Comparison of ENCODE assay signal across 8 mouse cellular contexts in the genomic region with DNA sequence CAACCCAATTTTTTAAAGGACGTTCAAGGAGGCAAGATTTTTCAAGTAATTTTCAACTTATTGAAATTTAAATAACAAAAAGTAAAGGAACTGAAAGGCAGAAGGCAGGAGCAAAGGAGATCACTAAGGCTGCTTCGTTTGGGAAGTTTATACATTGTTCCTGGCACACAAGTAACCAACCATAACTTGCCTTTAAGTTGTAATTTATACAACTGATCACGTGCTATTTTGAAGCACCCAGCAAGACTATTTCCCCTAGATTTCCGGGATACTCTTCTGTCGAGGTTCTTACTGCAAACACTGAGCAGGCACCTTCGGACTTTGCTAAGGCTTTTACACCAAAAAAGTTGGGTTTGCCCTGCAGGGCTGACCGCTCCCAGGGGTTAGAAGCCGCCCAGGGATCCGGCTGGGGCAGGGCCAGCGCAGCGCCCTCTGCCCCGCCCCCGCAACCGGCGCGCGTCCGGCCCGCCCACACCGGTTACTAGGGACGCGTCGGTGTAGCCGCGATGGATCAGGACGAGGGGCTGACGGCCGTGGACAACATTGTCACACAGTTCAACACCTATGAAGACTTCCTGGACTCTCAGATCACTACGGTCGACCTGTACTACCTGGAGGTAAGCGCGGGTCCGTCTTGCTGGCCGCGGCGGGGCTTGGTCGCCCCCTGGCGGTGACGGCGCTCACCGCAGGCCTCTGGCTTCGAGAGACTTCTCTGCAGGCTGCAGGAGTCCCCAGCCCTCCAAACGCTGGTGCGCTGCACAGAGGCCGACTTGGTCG. TPM values are rescaled to one million over a fixed set of nuclear protein-coding genes. Genes with fewer than 3 reads are reported as not detected.
DNase-seq lines count a peak whose midpoint lies in the region; ATAC-seq lines count a peak whose summit lies in the region.

A gene (plus strand): TSS at position 457 of the 777 bp plus-strand sequence.

- WGBS in heart, embryonic 14.5 days: 1% methylated on average over 46 of the region's 46 CpGs
- 1% methylated on average over 46 of the region's 46 CpGs for WGBS in liver, embryonic 11.5 days
- WGBS in stomach, embryonic 14.5 days: 1% methylated on average over 46 of the region's 46 CpGs

- peak; percentile 40 for DNase-seq in 416B (ENCODE audit: low read depth)
- DNase-seq in brain, adult 2 months (ENCODE audit: low read depth, low spot score): peak; percentile 77
- peak; percentile 14 for DNase-seq in fibroblast of lung, adult 2 months (ENCODE audit: low read depth)
- peak; percentile 91 for DNase-seq in kidney, postnatal 10 days
- DNase-seq in liver, embryonic 11.5 days (ENCODE audit: low spot score): peak; percentile 82
- peak; percentile 54 to 69 for DNase-seq in natural killer cell, adult 2 months (ENCODE audit: low spot score in 2 of 2)

- no peaks in the 10 kb centered on the region for H3K4me1 ChIP-seq in heart, embryonic 14.5 days (ENCODE audit: control insufficient read depth in 2 of 2, insufficient read depth in 2 of 2, low read length in 2 of 2)
- no peaks in the 10 kb centered on the region for H3K4me1 ChIP-seq in liver, embryonic 11.5 days (replicated peaks; ENCODE audit: control insufficient read depth, insufficient read depth, low read length)
- no peaks in the 10 kb centered on the region for H3K4me1 ChIP-seq in stomach, embryonic 14.5 days (ENCODE audit: control insufficient read depth, insufficient read depth, low read length)

- peak within 1 kb of the TSS; percentile 53 to 76 for H3K4me3 ChIP-seq in heart, embryonic 14.5 days (ENCODE audit: control insufficient read depth in 1 of 2, insufficient read depth in 1 of 2, low read depth in 1 of 2, low read length in 2 of 2)
- H3K4me3 ChIP-seq in liver, embryonic 11.5 days (ENCODE audit: low read depth, low read length): peak within 1 kb of the TSS; percentile 60
- H3K4me3 ChIP-seq in stomach, embryonic 14.5 days (ENCODE audit: low read depth, low read length): peak within 1 kb of the TSS; percentile 58

- H3K27ac ChIP-seq in heart, embryonic 14.5 days (replicated peaks in 1 of 2; ENCODE audit: control insufficient read depth in 1 of 2, insufficient read depth in 1 of 2, low read depth in 2 of 2, low read length in 2 of 2): no peak within 1 kb of the TSS
- H3K27ac ChIP-seq in liver, embryonic 11.5 days (ENCODE audit: low read depth, low read length): no peak within 1 kb of the TSS
- no peak within 1 kb of the TSS for H3K27ac ChIP-seq in stomach, embryonic 14.5 days (ENCODE audit: low read length)

- peak within 1 kb of the TSS; percentile 57; the same call in 1 of the 2 replicates for H3K9ac ChIP-seq in heart, embryonic 14.5 days (ENCODE audit: low read length)
- no peak within 1 kb of the TSS for H3K9ac ChIP-seq in liver, embryonic 11.5 days (ENCODE audit: low read depth, low read length)
- H3K9ac ChIP-seq in stomach, embryonic 14.5 days (replicated peaks; ENCODE audit: low read depth, low read length): peak within 1 kb of the TSS; percentile 25; the same call in 1 of the 2 replicates

- H3K27me3 ChIP-seq in heart, embryonic 14.5 days (ENCODE audit: control insufficient read depth, insufficient read depth, low read length): no peaks in the 10 kb centered on the region; the same call in 1 of the 2 replicates
- H3K27me3 ChIP-seq in liver, embryonic 11.5 days (replicated peaks; ENCODE audit: control insufficient read depth, insufficient read depth, low read length): no peaks in the 10 kb centered on the region
- H3K27me3 ChIP-seq in stomach, embryonic 14.5 days (ENCODE audit: control insufficient read depth, insufficient read depth, low read length): no peaks in the 10 kb centered on the region

- H3K36me3 ChIP-seq in heart, embryonic 14.5 days (ENCODE audit: control insufficient read depth, insufficient read depth, low read length): no peaks in the 10 kb centered on the region
- H3K36me3 ChIP-seq in liver, embryonic 11.5 days (ENCODE audit: control insufficient read depth, insufficient read depth, low read length): no peaks in the 10 kb centered on the region
- H3K36me3 ChIP-seq in stomach, embryonic 14.5 days (ENCODE audit: control insufficient read depth, insufficient read depth, low read length): no peaks in the 10 kb centered on the region

- peak; percentile 87 for ATAC-seq in heart, embryonic 14.5 days (ENCODE audit: insufficient number of reproducible peaks, insufficient read depth, low FRiP score, low read depth)
- peak; percentile 96 for ATAC-seq in liver, embryonic 11.5 days (replicated peaks; ENCODE audit: low FRiP score)
- peak; percentile 95 for ATAC-seq in stomach, embryonic 14.5 days (ENCODE audit: insufficient number of reproducible peaks, insufficient read depth, low FRiP score, low read depth)

- H3K9me3 ChIP-seq in heart, embryonic 14.5 days (ENCODE audit: control insufficient read depth, low read length): no peaks in the 10 kb centered on the region
- H3K9me3 ChIP-seq in liver, embryonic 11.5 days (ENCODE audit: control insufficient read depth, low read length): no peaks in the 10 kb centered on the region
- H3K9me3 ChIP-seq in stomach, embryonic 14.5 days (ENCODE audit: control insufficient read depth, low read depth, low read length): no peaks in the 10 kb centered on the region

- H3K4me2 ChIP-seq in heart, embryonic 14.5 days (ENCODE audit: low read length): peak within 1 kb of the TSS; percentile 84
- peak within 1 kb of the TSS; percentile 74 for H3K4me2 ChIP-seq in liver, embryonic 11.5 days
- H3K4me2 ChIP-seq in stomach, embryonic 14.5 days (replicated peaks; ENCODE audit: low read depth, low read length): peak within 1 kb of the TSS; percentile 64

RNA-seq across cellular contexts. Expression of the gene that starts here (rescaled TPM):
- 0.41 TPM in 1 of 2 replicates, not detected in the other for polyA plus RNA-seq in heart, embryonic 14.5 days (2014; fragmentation: Nextera tagmentation; extraction: Ambion mirVana)
- polyA plus RNA-seq in liver, embryonic 11.5 days (2014; fragmentation: Nextera tagmentation; extraction: Ambion mirVana): 0.70 TPM in 1 of 2 replicates, not detected in the other
- 0.31 and 0.59 TPM in 2 replicates for polyA plus RNA-seq in stomach, embryonic 14.5 days (2014; fragmentation: Nextera tagmentation; extraction: Ambion mirVana)

Comparison
In these comparisons a context has a peak if more than half of its experiments do, and no peak if none do; other contexts are left out.
1. Peak in ATAC-seq, H3K4me3 ChIP-seq, H3K9ac ChIP-seq and H3K4me2 ChIP-seq in heart, embryonic 14.5 days; RNA of the gene not detected or under 1 TPM.
2. Peak in DNase-seq, ATAC-seq, H3K4me3 ChIP-seq and H3K4me2 ChIP-seq in liver, embryonic 11.5 days; RNA of the gene not detected or under 1 TPM.
3. Peak in ATAC-seq, H3K4me3 ChIP-seq, H3K9ac ChIP-seq and H3K4me2 ChIP-seq in stomach, embryonic 14.5 days; RNA of the gene not detected or under 1 TPM.
4. DNase-seq: peak in every context shown above with its lines; median percentile 91 in kidney, postnatal 10 days; 82 in liver, embryonic 11.5 days; 77 in brain, adult 2 months; 62 in natural killer cell, adult 2 months; 40 in 416B; 14 in fibroblast of lung, adult 2 months.